Mouse (Mus musculus) spleen, adult 18-20 months (tissue): ENCODE data around the gene Trim2.

Source experiments
- DNase-seq, 2 experiments: peaks; one replicate each; pipeline ENCODE4 v3.0.0; 2022; ENCODE audit warnings: mixed read lengths in 2 of 2

The Trim2 gene

GRCm38 (mm10) chr3:84130776-84131175 lies 175.9 kb downstream of the Trim2 start:
- no peak for DNase-seq

GRCm38 (mm10) chr3:84128871-84129870 lies 177.5 kb downstream of the Trim2 start:
- no peak for DNase-seq

GRCm38 (mm10) chr3:84127431-84127830 lies 179.2 kb downstream of the Trim2 start:
- no peak for DNase-seq

GRCm38 (mm10) chr3:84126721-84127120 lies 180.0 kb downstream of the Trim2 start:
- DNase-seq, result no peak

DNA sequence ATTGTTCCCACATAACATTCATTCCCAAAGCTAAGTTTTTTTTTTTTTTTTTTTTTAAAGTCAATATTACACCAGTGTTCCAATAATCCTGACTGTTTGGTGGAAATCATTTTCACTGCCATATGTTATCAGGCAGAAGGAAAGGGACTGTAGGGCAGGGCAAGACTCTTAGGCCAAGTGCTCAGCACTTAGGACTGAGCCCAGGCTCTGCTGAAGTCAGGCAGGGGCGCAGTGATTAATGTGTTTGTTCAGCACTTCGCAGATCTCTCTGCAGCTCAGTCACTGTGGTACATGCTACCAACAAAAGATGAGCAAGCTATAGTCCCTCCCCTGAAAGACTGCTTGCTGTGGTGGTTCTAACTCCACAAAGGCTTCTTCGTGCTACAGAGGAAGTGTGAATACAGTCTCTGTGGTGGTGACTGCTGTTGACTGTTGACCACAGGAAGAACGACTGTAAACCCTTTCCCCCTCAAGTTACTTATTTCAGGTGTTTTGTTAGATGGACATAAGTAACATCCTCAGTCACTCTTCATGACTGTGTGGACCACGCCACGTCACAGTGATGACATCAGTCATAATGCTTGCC lies 180.9 kb downstream of the Trim2 start:
- no peak for DNase-seq

DNA sequence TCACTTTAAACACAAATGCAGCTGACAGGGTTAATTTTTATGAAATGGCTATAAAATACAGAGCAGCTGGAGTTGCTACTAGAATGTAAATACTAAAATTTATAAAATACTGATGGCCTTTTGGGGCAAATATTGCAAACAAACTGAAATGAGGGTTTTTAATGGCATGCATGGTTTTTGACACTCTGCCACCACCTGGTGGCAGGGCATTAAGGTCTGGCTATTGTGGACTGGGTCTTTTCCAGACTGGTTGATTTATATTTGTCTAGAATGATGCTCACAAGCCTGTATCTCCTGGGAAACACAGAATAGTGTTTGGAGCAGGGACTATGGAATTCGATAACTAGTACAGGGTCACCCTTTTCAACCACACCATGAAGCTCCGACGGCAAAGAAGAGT lies 183.2 kb downstream of the Trim2 start:
- DNase-seq, result peak; percentile 27 to 56

DNA sequence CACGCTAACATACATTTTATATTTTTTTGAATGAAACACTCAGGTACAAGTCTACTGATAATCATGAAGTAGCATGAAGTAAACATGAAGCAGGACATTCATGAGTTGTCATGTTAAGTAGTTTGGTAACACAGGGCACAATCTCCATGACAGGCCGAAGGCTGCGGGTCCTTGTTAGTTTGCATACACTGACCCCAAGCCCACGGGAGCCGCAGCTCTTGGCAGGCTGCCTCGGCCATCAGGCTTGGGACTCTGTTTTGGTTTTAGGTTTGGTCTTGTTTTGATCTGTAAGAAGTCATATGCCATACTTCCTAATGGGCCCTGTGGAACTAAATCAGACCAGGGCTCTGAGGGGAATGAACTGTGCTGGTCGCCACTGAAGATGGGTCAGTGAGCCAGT lies 188.0 kb downstream of the Trim2 start:
- DNase-seq, result no peak

DNA sequence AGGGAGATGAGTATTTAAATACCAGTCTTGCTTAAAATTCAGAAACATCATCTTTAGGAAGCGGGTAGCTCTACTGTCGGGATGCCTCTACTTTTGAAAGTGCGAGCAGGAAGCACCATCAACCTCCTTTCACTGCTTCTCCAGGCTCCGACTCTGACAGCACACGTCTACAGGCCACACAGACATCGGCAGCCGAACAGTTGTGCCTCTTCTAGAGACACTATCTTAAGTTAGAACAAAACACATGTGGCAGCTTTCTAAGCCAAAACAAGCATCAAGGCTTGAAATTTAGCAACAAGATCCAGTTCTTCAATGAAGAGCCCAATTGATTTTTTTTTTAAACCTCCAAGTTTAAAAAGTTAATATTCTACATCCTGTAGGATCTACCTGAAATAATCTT lies 188.5 kb downstream of the Trim2 start:
- no peak for DNase-seq
